Mouse (Mus musculus) inflammation-experienced regulatory T-cells, adult 6 months (primary cell): ENCODE measurements around the gene Gm28305. TPM values are rescaled to one million over a fixed set of nuclear protein-coding genes. Genes with fewer than 3 reads are reported as not detected.

Experiments
- polyA plus RNA-seq, 3 experiments: library from polyadenylated mRNA; unstranded; fragments of 100-300 nt; shearing (Covaris generic); gene quantifications; one replicate each; pipeline ENCODE4 v1.2.1; 2017

Gm28305 gene
- polyA plus RNA-seq, 3 experiments from 2014 or later: not detected

Other genes starting within 250 kb of the Gm28305 start
- 1 to 10 TPM in 2 of 3 experiments, under 1 TPM in 1; 0.13 to 1.8 (median 1.1) TPM for gene Nphp3, start 38.1 kb upstream of the Gm28305 start, polyA plus RNA-seq
- gene Uba5, start 22.5 kb downstream of the Gm28305 start, polyA plus RNA-seq: 10 to 100 TPM; 12.2 to 13.2 (median 12.9) TPM
- gene Acad11, start 22.7 kb downstream of the Gm28305 start, polyA plus RNA-seq: 10 to 100 TPM in 1 of 3 experiments, 1 to 10 TPM in 2; 4.2 to 11.6 (median 4.6) TPM
- gene Ackr4, start 86.3 kb downstream of the Gm28305 start, polyA plus RNA-seq: 1 to 10 TPM in 1 of 3 experiments, not detected in 2; 1.3 TPM
- gene Dnajc13, start 222.3 kb downstream of the Gm28305 start, polyA plus RNA-seq: 10 to 100 TPM; 22.7 to 30.5 (median 30.3) TPM